Mouse (Mus musculus): Measurements from ENCODE around the gene Ccdc62.

The Ccdc62 gene

GRCm38 (mm10) chr5:123935931-123936330 is 5.5 kb downstream of the Ccdc62 start:
- DNase-seq (ENCODE audit: low read depth, low spot score) = no peak

DNA sequence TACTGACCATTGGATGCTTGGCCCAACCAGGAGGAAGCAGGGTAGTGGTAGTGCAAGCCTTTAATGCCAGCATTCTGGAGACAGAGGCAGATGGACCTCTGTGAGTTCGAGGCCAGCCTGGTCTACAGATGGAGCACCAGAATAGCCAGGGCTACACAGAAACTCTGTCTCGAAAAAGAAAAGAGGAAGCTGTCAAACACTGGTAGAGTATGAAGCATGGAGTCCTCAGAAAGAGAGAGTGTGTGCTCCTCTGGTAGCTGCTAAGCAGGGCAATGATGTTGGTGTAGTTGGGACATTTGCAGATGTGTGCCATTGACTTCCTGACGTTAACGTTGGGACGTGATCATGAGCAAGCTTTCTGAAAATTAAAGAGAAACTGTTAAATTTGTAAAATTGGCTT is 8.0 kb downstream of the Ccdc62 start:
- DNase-seq (ENCODE audit: low read depth, low spot score) = no peak

DNA sequence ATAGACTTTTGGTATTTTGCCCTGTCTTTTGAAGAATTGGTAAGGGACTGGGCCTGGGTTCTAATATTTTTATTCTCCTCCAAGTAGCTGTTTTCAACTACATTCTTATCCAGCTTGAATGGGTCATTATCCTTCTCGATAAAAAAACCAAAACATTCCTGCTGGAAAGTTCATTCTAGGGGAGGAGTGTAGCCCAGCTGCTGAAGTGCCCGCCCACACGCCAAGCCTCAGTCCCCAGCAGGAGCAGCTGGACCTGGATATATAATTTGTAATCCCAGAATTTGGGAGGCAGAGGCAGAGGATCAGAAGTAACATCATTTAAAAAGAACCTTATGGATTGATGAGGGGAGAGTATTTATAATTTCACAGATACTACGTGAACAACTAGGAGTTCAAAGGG is 16.1 kb downstream of the Ccdc62 start:
- DNase-seq (ENCODE audit: low read depth, low spot score) = no peak

- DNase-seq (ENCODE audit: low read depth, low spot score) = peak; percentile 59
Measured at GRCm38 (mm10) chr5:123947041-123947761, 16.7 kb downstream of the Ccdc62 start.

- DNase-seq (ENCODE audit: low read depth, low spot score) = no peak
Measured at GRCm38 (mm10) chr5:123952365-123953045, 22.0 kb downstream of the Ccdc62 start.

GRCm38 (mm10) chr5:123957213-123957612 is 26.7 kb downstream of the Ccdc62 start:
- DNase-seq (ENCODE audit: low read depth, low spot score) = no peak

- DNase-seq (ENCODE audit: low read depth, low spot score) = no peak
Measured at GRCm38 (mm10) chr5:123959018-123959417, 28.5 kb downstream of the Ccdc62 start.

- no peak for DNase-seq (ENCODE audit: low read depth, low spot score)
Measured at GRCm38 (mm10) chr5:123960129-123960528, 29.6 kb downstream of the Ccdc62 start.

- DNase-seq (ENCODE audit: low read depth, low spot score) = no peak
Measured at GRCm38 (mm10) chr5:123961046-123961445, 30.6 kb downstream of the Ccdc62 start.

- DNase-seq (ENCODE audit: low read depth, low spot score) = no peak
Measured at GRCm38 (mm10) chr5:123964208-123964607, 33.7 kb downstream of the Ccdc62 start.

DNA sequence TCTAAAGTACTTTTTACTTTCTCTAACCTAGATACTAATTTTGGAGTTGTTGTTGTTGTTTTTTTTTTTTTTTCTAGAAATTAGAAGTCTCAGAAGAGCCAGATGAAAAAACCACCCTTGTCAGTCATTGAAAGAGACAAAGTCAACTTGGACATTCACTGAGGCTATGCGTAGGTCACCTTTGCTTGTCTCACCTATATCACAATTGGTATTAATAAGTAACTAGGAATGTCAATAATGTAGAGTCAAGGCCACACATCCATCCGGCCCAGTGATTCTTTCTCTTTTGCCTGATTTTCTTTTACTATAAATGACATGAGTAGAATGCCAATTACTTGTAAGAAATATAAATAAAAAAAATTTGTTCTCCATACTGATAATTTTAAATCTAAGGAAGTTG is 36.3 kb downstream of the Ccdc62 start:
- no peak for DNase-seq (ENCODE audit: low read depth, low spot score)

- no peak for DNase-seq (ENCODE audit: low read depth, low spot score)
Measured at GRCm38 (mm10) chr5:123968468-123968867, 38.0 kb downstream of the Ccdc62 start.

- no peak for DNase-seq (ENCODE audit: low read depth, low spot score)
Measured at GRCm38 (mm10) chr5:123969216-123969615, 38.7 kb downstream of the Ccdc62 start.

GRCm38 (mm10) chr5:123970576-123970975 is 40.1 kb downstream of the Ccdc62 start:
- DNase-seq (ENCODE audit: low read depth, low spot score) = no peak

DNA sequence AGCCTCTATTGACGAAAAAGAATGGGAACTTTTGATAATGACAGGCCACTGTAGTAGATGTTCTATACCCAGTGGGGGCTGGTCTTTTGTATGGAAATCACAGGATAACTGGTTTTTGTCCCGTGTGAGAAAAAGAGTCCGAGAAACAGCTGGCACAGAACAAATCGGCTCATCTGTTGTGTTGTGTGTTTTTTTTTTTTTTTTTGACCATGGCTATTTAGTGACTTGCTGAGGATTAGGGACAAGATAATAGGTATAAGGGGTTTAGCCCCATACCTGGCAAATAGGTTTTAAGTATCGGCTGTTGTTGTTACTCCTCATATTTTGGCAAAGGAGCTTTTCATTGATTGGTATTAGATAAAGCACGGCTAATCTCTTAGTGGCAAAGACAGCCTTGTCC is 42.0 kb downstream of the Ccdc62 start:
- no peak for DNase-seq (ENCODE audit: low read depth, low spot score)

DNA sequence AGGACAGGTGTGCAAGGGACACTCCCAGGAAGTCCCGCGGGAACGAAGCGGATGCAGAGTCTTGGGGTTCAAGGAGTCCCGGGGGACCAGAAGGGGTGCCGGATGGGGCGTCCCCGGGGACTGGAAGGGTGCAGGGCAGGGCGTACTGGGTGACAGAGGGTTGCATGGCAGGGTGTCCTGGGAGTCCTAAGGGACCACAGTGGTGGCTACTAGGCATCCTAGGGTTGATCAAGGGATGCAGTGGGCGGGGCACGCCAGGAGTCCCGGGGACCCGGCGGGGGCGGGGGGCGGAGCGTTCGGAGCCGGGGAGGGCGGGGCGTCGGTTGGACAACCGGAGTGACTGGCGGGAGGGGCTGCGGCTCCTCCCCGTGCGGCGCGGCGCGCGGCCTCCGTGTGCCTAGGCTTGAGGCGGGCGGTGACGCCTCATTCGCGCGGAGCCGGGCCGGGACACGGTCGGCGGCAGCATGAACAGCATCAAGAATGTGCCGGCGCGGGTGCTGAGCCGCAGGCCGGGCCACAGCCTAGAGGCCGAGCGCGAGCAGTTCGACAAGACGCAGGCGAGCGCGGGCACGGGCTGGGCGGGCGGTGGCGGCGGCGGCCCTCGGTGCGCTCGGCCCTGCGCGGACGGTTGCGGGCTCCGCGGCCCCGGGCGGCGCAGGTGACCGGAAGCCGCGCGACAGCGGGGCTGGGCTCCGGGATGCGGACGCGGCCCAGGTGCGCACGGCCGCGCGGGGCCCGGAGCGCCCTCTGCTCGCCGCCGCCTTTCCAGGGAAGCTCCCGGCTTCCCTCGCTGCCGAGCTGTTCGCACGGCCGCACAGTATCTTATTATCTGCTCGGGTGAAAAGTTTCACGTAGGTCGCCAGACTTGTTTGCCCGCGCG is 43.1 kb downstream of the Ccdc62 start, which contains the start of gene Hip1r:
Hip1r (plus strand) TSS at position 330 of the 880 bp plus-strand sequence.
- peak; percentile 30 for DNase-seq (ENCODE audit: low read depth, low spot score)

- DNase-seq (ENCODE audit: low read depth, low spot score) = no peak
Measured at GRCm38 (mm10) chr5:123974179-123974485, 43.7 kb downstream of the Ccdc62 start.

GRCm38 (mm10) chr5:123974616-123975111 is 44.2 kb downstream of the Ccdc62 start:
- no peak for DNase-seq (ENCODE audit: low read depth, low spot score)

DNA sequence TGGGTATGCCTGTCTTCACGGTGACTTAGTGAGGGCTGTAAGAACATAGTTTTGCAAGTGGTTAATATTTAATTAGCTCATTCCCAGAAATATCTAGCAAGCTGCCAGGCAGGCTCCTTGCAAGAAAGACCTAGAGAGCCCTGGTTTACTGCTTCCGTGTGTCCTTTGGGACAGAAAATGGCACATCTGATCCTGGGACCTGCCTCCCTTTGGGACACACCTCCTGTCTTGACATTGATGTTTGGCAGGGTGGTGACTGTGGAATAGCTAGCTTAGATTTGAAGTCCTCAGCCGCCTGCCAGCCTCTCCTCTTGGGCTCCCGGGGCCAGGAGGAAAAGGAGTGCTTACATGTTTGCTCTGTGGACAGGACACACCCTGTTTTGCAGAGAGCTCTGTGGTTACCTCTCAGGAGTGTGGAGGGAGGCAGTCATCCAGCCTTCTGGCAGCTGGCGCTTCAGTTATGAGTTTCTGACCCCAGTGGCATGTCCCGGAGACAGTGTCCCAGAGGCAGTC is 45.2 kb downstream of the Ccdc62 start:
- no peak for DNase-seq (ENCODE audit: low read depth, low spot score)

DNA sequence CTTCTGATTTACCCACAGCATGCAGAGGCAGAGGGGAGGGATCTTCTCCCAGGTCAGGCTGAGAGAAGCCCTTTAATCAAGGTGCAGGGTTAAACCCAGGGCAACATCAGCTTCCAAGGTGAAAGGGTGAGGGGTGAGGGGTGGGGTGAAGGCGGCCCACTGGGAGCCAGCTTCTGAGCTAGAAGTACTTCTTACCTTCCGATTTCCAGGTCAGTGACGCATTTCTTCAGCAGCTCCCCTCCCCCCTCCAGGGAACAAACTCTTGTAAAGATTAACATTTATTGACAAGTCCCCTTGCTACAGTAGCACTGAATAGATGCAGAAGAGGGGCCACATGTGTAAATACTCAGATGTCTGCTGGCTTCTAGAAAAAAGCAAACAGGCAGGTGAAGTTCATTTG is 46.8 kb downstream of the Ccdc62 start:
- DNase-seq (ENCODE audit: low read depth, low spot score) = no peak

- DNase-seq (ENCODE audit: low read depth, low spot score) = no peak
Measured at GRCm38 (mm10) chr5:123978131-123978530, 47.7 kb downstream of the Ccdc62 start.

Data from c-Kit-negative CD71-positive TER-119-positive erythroid progenitor cells, embryonic 14.5 days (primary cell).